ENCODE assay signal across 16 mouse cellular contexts in genomic region chr14:122683645-122684044, GRCm38 (mm10).
"Had no signal": no experiment of that assay in that cellular context is flagged by ENCODE, and none has a peak within 500 bp of the region (broad histone marks: within the 10 kb centered on the region; RNA-seq: fewer than 3 reads in every experiment).

No protein-coding gene starts in this region.

- H3K9me3 ChIP-seq: limb, embryonic 10.5 days; liver, embryonic 15.5 days; megakaryocyte, embryonic 14.5 days; midbrain, embryonic 12.5 days; neural tube, embryonic 12.5 days had no signal

- H3K4me2 ChIP-seq: liver, embryonic 11.5 days; liver, embryonic 15.5 days; midbrain, embryonic 12.5 days; neural tube, embryonic 12.5 days had no signal

- H3K4me1 ChIP-seq: liver, embryonic 15.5 days; neural tube, embryonic 12.5 days had no signal

- H3K27ac ChIP-seq: layer of hippocampus, adult 2 months; liver, embryonic 15.5 days; macrophage; midbrain, embryonic 12.5 days; neural tube, embryonic 12.5 days had no signal

- H3K9ac ChIP-seq: liver, embryonic 15.5 days; midbrain, embryonic 12.5 days; neural tube, embryonic 12.5 days had no signal

- DNase-seq: kidney, adult 18-20 months; kidney, postnatal 10 days; kidney, postnatal 4 days; lung, adult 2 months; right cerebral cortex, adult 18-20 months; right cerebral cortex, postnatal 25 days; thymus, postnatal 36 days had no signal

- H3K4me3 ChIP-seq: layer of hippocampus, adult 2 months; limb, embryonic 10.5 days; liver, embryonic 15.5 days; midbrain, embryonic 12.5 days; neural tube, embryonic 12.5 days had no signal

- ATAC-seq: lung, postnatal 0 days had no signal

- H3K27me3 ChIP-seq: liver, embryonic 15.5 days; megakaryocyte, embryonic 14.5 days; midbrain, embryonic 12.5 days; neural tube, embryonic 12.5 days had no signal

- H3K36me3 ChIP-seq: limb, embryonic 10.5 days; liver, embryonic 15.5 days; midbrain, embryonic 12.5 days; neural tube, embryonic 12.5 days had no signal
